Mouse (Mus musculus) thymus, postnatal 14 days (tissue): ENCODE measurements around the gene Kdm5b.
A peak's percentile ranks its signal among the peaks of the same experiment; 100 is the strongest.

Source experiments
- DNase-seq: peaks from one replicate; pipeline ENCODE4 v3.0.0; 2021

Gene Kdm5b

GRCm38 (mm10) chr1:134597339-134598054 is 37.5 kb downstream of the Kdm5b start:
- DNase-seq, result no peak

GRCm38 (mm10) chr1:134604086-134604485 is 44.1 kb downstream of the Kdm5b start:
- no peak for DNase-seq

- DNase-seq, result no peak
Observed at GRCm38 (mm10) chr1:134605670-134606069, 45.7 kb downstream of the Kdm5b start.

GRCm38 (mm10) chr1:134606381-134606780 is 46.4 kb downstream of the Kdm5b start:
- DNase-seq, result no peak

GRCm38 (mm10) chr1:134607279-134607678 is 47.3 kb downstream of the Kdm5b start:
- DNase-seq, result no peak

GRCm38 (mm10) chr1:134609172-134609571 is 49.2 kb downstream of the Kdm5b start:
- no peak for DNase-seq

- DNase-seq, result no peak
Observed at GRCm38 (mm10) chr1:134614554-134614953, 54.6 kb downstream of the Kdm5b start.

- no peak for DNase-seq
Observed at GRCm38 (mm10) chr1:134614988-134615387, 55.0 kb downstream of the Kdm5b start.

GRCm38 (mm10) chr1:134617656-134618055 is 57.7 kb downstream of the Kdm5b start:
- no peak for DNase-seq

GRCm38 (mm10) chr1:134625325-134625724 is 65.4 kb downstream of the Kdm5b start:
- no peak for DNase-seq

GRCm38 (mm10) chr1:134629455-134629854 is 69.5 kb downstream of the Kdm5b start:
- no peak for DNase-seq

- no peak for DNase-seq
Observed at GRCm38 (mm10) chr1:134634296-134634695, 74.3 kb downstream of the Kdm5b start.

- DNase-seq, result no peak
Observed at GRCm38 (mm10) chr1:134636245-134636644, 76.3 kb downstream of the Kdm5b start.

GRCm38 (mm10) chr1:134636684-134637083 is 76.7 kb downstream of the Kdm5b start:
- peak; percentile 53 for DNase-seq

GRCm38 (mm10) chr1:134638041-134638440 is 78.1 kb downstream of the Kdm5b start:
- DNase-seq, result no peak

- peak; percentile 21 for DNase-seq
Observed at GRCm38 (mm10) chr1:134638522-134638921, 78.6 kb downstream of the Kdm5b start.

- DNase-seq, result no peak
Observed at GRCm38 (mm10) chr1:134639460-134639859, 79.5 kb downstream of the Kdm5b start.

- peak; percentile 20 for DNase-seq
Observed at GRCm38 (mm10) chr1:134641507-134641906, 81.5 kb downstream of the Kdm5b start.

GRCm38 (mm10) chr1:134643702-134644101 is 83.7 kb downstream of the Kdm5b start:
- DNase-seq, result no peak

GRCm38 (mm10) chr1:134645408-134646200 is 85.6 kb downstream of the Kdm5b start:
- DNase-seq, result no peak

- DNase-seq, result peak; percentile 11
Observed at GRCm38 (mm10) chr1:134646261-134646962, 86.4 kb downstream of the Kdm5b start, which contains the start of gene Syt2. Gene Syt2, plus strand, starts transcription at chr1:134646677.

GRCm38 (mm10) chr1:134646963-134647282 is 87.0 kb downstream of the Kdm5b start:
- no peak for DNase-seq

GRCm38 (mm10) chr1:134647591-134647990 is 87.6 kb downstream of the Kdm5b start:
- DNase-seq, result no peak

GRCm38 (mm10) chr1:134650816-134651215 is 90.8 kb downstream of the Kdm5b start:
- no peak for DNase-seq
